Mouse (Mus musculus) E14TG2a.4 (cell line): ENCODE measurements around the gene Efcab7.

Experiments
- H3K27me3 ChIP-seq: 2 replicates; pipeline ENCODE4 v1.6.1; 2014; ENCODE audit warnings: low read length, control low read depth; ENCODE audit not compliant: insufficient read depth
- H3K36me3 ChIP-seq: 2 replicates; pipeline ENCODE4 v1.6.1; 2014; ENCODE audit warnings: low read length, control low read depth; ENCODE audit not compliant: insufficient read depth
- H3K4me1 ChIP-seq: replicated peaks from 2 replicates; pipeline ENCODE4 v1.6.1; 2014; ENCODE audit warnings: low read depth, low read length, control low read depth
- H3K4me3 ChIP-seq: replicated peaks from 2 replicates; pipeline ENCODE4 v1.5.1; 2014; ENCODE audit warnings: mild to moderate bottlenecking, low read length
- H3K9me3 ChIP-seq: 2 replicates; pipeline ENCODE4 v1.6.1; 2014; ENCODE audit warnings: low read length, control low read depth
- CTCF ChIP-seq: conservative IDR thresholded peaks from 2 replicates; pipeline ENCODE4 v1.5.1; 2014; ENCODE audit warnings: low read length
- NANOG ChIP-seq: IDR thresholded peaks from 2 replicates; pipeline ENCODE4 v1.6.1; 2014; ENCODE audit warnings: borderline replicate concordance, low read length, mixed read lengths
- POU5F1 ChIP-seq: IDR thresholded peaks from 2 replicates; pipeline ENCODE4 v1.6.1; 2014; ENCODE audit warnings: low read length, borderline replicate concordance

Gene Efcab7

GRCm38 (mm10) chr4:99926380-99926779 lies 97.4 kb downstream of the Efcab7 start:
- TF ChIP-seq NANOG: no peak
- TF ChIP-seq CTCF: no peak
- no peak for TF ChIP-seq POU5F1
- Histone ChIP-seq H3K36me3 (peaks cover 7% of the 10 kb centered on the region; the same call in 1 of the 2 replicates), H3K4me1 (peaks cover 18% of the 10 kb centered on the region), H3K27me3 (peaks cover 12% of the 10 kb centered on the region), H3K9me3 (no peaks in the 10 kb centered on the region), H3K4me3 (no peak overlapping the region)

DNA sequence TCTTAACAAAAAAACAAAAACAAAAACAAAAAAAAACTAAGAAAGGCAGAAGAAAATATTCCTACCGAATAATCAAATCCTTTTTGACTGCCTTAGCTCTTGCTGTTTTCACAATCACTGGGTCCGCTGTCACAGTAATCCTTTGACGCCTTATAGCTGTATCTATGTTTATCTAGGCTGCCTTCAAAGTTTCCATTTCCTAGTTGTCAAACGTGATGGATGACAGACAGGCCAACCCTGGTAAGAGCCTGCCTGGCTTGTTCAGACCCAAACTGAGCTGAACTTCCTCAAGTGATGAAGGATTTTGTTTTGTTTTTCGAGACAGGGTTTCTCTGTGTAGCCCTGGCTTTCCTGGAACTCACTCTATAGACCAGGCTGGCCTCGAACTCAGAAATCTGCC lies 99.5 kb downstream of the Efcab7 start:
- Histone ChIP-seq H3K4me1 (peaks cover 25% of the 10 kb centered on the region), H3K9me3 (no peaks in the 10 kb centered on the region), H3K4me3 (no peak overlapping the region), H3K27me3 (peaks cover 12% of the 10 kb centered on the region), H3K36me3 (peaks cover 24% of the 10 kb centered on the region)
- TF ChIP-seq NANOG (no peak), CTCF (no peak), POU5F1 (no peak)

DNA sequence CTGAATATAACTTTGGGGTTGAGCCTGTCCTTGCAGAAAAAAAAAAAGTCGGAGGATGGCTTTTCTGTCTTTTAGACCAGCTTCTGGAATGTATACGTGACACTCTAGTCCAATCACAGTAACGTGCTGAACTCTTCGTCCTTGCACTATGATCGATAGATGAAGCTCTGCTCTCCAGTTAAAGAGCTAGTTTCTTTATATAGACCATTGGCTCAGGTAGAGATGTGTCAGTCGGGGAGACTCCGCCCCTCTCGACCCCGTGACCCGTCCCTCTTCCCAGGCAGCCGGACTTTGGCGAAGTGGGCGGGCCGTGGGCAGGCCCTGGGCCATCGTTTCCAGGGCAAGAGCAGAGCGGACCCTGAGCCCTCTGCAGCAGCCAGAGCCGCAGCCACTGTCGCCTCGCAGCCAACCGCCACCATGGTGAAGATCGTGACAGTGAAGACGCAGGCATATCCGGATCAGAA lies 100.2 kb downstream of the Efcab7 start, which contains the start of gene Pgm1:
Gene Pgm1 (plus strand): TSS at position 266 of the 464 bp plus-strand sequence.
- no peaks in the 10 kb centered on the region for H3K9me3 ChIP-seq
- peaks cover 28% of the 10 kb centered on the region for H3K4me1 ChIP-seq
- TF ChIP-seq NANOG: no peak
- H3K27me3 ChIP-seq: peaks cover 12% of the 10 kb centered on the region
- peaks cover 24% of the 10 kb centered on the region for H3K36me3 ChIP-seq
- H3K4me3 ChIP-seq: peak within 1 kb of the TSS; percentile 92

- no peaks in the 10 kb centered on the region for H3K9me3 ChIP-seq
- peaks cover 26% of the 10 kb centered on the region for H3K36me3 ChIP-seq
- H3K4me3 ChIP-seq: peak within 1 kb of the TSS; percentile 92
- peaks cover 12% of the 10 kb centered on the region for H3K27me3 ChIP-seq
- H3K4me1 ChIP-seq: peaks cover 28% of the 10 kb centered on the region
- TF ChIP-seq POU5F1: no peak
- TF ChIP-seq CTCF: no peak
- TF ChIP-seq NANOG: no peak
Observed at GRCm38 (mm10) chr4:99929613-99930517, 100.9 kb downstream of the Efcab7 start, which contains the start of gene Itgb3bp. Gene Itgb3bp (minus strand): TSS chr4:99929813.

GRCm38 (mm10) chr4:99930518-99931239 lies 101.7 kb downstream of the Efcab7 start:
- H3K27me3 ChIP-seq: peaks cover 12% of the 10 kb centered on the region
- peak overlapping the region; percentile 92 for H3K4me3 ChIP-seq
- peaks cover 28% of the 10 kb centered on the region for H3K4me1 ChIP-seq
- TF ChIP-seq NANOG: no peak
- TF ChIP-seq CTCF: no peak
- no peak for TF ChIP-seq POU5F1
- peaks cover 32% of the 10 kb centered on the region for H3K36me3 ChIP-seq
- H3K9me3 ChIP-seq: no peaks in the 10 kb centered on the region

GRCm38 (mm10) chr4:99931240-99931580 lies 102.2 kb downstream of the Efcab7 start:
- peaks cover 28% of the 10 kb centered on the region for H3K4me1 ChIP-seq
- H3K27me3 ChIP-seq: peaks cover 12% of the 10 kb centered on the region
- peaks cover 32% of the 10 kb centered on the region for H3K36me3 ChIP-seq
- H3K9me3 ChIP-seq: no peaks in the 10 kb centered on the region
- peak overlapping the region; percentile 92 for H3K4me3 ChIP-seq
- TF ChIP-seq NANOG (no peak), POU5F1 (no peak), CTCF (no peak)

- TF ChIP-seq POU5F1 (no peak), NANOG (no peak), CTCF (no peak)
- Histone ChIP-seq H3K36me3 (peaks cover 32% of the 10 kb centered on the region), H3K27me3 (peaks cover 12% of the 10 kb centered on the region), H3K4me3 (no peak overlapping the region), H3K4me1 (peaks cover 28% of the 10 kb centered on the region), H3K9me3 (no peaks in the 10 kb centered on the region)
Observed at GRCm38 (mm10) chr4:99931807-99932206, 102.8 kb downstream of the Efcab7 start.

DNA sequence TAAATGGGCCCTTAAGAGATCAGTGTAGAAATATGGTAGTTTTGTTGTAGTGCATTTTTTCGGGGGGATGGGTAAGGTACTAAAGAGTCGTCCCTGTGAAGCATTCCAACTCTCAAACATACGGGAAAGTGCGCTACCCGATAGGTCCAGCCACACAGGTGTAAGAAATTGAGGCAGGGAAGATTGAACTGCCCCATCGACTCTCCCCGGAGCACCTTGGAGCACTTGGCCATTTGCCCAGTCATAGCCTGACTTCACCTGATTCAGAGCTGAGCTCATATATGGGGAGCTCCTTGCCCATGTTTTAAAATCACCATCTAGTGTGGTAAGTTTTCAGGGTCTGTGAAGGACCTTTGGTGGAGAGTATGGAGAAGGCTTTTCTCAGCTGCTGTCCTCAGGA lies 105.9 kb downstream of the Efcab7 start:
- Histone ChIP-seq H3K4me3 (no peak overlapping the region), H3K36me3 (peaks cover 42% of the 10 kb centered on the region), H3K27me3 (peaks cover 6% of the 10 kb centered on the region), H3K9me3 (no peaks in the 10 kb centered on the region), H3K4me1 (peaks cover 25% of the 10 kb centered on the region)
- TF ChIP-seq POU5F1 (no peak), NANOG (no peak), CTCF (no peak)
